Mouse (Mus musculus) heart, adult 2 months (tissue): ENCODE measurements around the gene Csf2rb2. TPM values are rescaled to one million over a fixed set of nuclear protein-coding genes. Genes with fewer than 3 reads are reported as not detected.
"Not testable (repeated sequence)": the region's sequence is repeated elsewhere in the genome, so short reads cannot be mapped to it uniquely, and the experiment has no call there.

Experiments
- DNase-seq, 2 experiments: peaks; one replicate each; pipeline ENCODE4 v3.0.0; 2021
- H3K27ac ChIP-seq: fragments of 200-600 bp; 2 replicates; pipeline ENCODE4 v1.8.1; 2022
- H3K27me3 ChIP-seq: fragments of 200-500 bp; 2 replicates; pipeline ENCODE4 v1.6.1; 2012; ENCODE audit warnings: mild to moderate bottlenecking, low read length, inconsistent platforms, mixed read lengths; ENCODE audit not compliant: control insufficient read depth, insufficient read depth
- H3K36me3 ChIP-seq: fragments of 200-500 bp; 2 replicates; pipeline ENCODE4 v1.6.1; 2012; ENCODE audit warnings: low read length, inconsistent platforms; ENCODE audit not compliant: control insufficient read depth, insufficient read depth
- H3K4me1 ChIP-seq: fragments of 200-500 bp; 2 replicates; pipeline ENCODE4 v1.6.1; 2011; ENCODE audit warnings: low read length; ENCODE audit not compliant: control insufficient read depth, insufficient read depth
- H3K4me3 ChIP-seq: fragments of 200-600 bp; 2 replicates; pipeline ENCODE4 v1.8.1; 2022
- H3K79me2 ChIP-seq: fragments of 200-500 bp; replicated peaks from 2 replicates; pipeline ENCODE4 v1.6.1; 2012; ENCODE audit warnings: mild to moderate bottlenecking, inconsistent platforms, low read length, moderate library complexity, mixed read lengths; ENCODE audit not compliant: control insufficient read depth, insufficient read depth
- H3K9ac ChIP-seq: fragments of 200-500 bp; 2 replicates; pipeline ENCODE4 v1.6.1; 2012; ENCODE audit warnings: low read depth, mild to moderate bottlenecking, control low read depth, inconsistent platforms, low read length, mixed read lengths
- CTCF ChIP-seq: fragments of 200-600 bp; IDR thresholded peaks from 2 replicates; pipeline ENCODE4 v1.8.1; 2022; ENCODE audit warnings: antibody characterized with exemption, mild to moderate bottlenecking, moderate library complexity
- EP300 ChIP-seq: fragments of 200-500 bp; IDR thresholded peaks from 2 replicates; pipeline ENCODE4 v1.6.1; 2011; ENCODE audit warnings: low read depth, low read length, control low read depth; ENCODE audit not compliant: insufficient read depth
- POLR2A ChIP-seq: fragments of 200-500 bp; IDR thresholded peaks from 2 replicates; pipeline ENCODE4 v1.6.1; 2011; ENCODE audit warnings: mild to moderate bottlenecking, low read depth, low read length, control low read depth; ENCODE audit not compliant: insufficient read depth
- WGBS: fragments of 180-500 bp; shearing (Covaris S2); methylation state at CpG from one replicate; pipeline ENCODE4 v1.1.7; 2018; 5-methylcytosine and 5-hydroxymethylcytosine counted together
- intact Hi-C: fragments of 180-260 bp; cut with DNase I; formaldehyde crosslinking; loops from one replicate; pipeline ENCODE4 v1.15.1; 2025
- polyA plus RNA-seq: library from polyadenylated mRNA; depleted of rRNA; stranded (reverse); fragments of >200 nt; gene quantifications from 2 replicates; pipeline ENCODE4 v1.2.3, GENCODE M21; 2012
- total RNA-seq, 2 experiments: library from RNA; stranded (reverse); gene quantifications; 2 replicates each; pipeline ENCODE4 v1.2.3; 2021

Csf2rb2 gene
- total and polyA plus RNA-seq, 3 experiments: 0.75 to 1.6 (median 0.84) TPM

GRCm38 (mm10) chr15:78328520-78329097, 23.1 kb upstream of the Csf2rb2 start:
- intact Hi-C loops: no loop called here
- no peaks in the 10 kb centered on the region for H3K79me2 ChIP-seq
- no peaks in the 10 kb centered on the region for H3K4me1 ChIP-seq
- 87% methylated on average over 3 of the region's 3 CpGs for WGBS
- no peaks in the 10 kb centered on the region for H3K27me3 ChIP-seq
- H3K27ac ChIP-seq: no peak overlapping the region
- no peak overlapping the region for H3K9ac ChIP-seq
- H3K36me3 ChIP-seq: no peaks in the 10 kb centered on the region
- TF ChIP-seq EP300 (no peak), CTCF (no peak), POLR2A (no peak)
- DNase-seq: no peak
- H3K4me3 ChIP-seq: no peak overlapping the region

- DNase-seq, H3K79me2 ChIP-seq, H3K9ac ChIP-seq, H3K36me3 ChIP-seq, intact Hi-C loops, H3K4me1 ChIP-seq, H3K27ac ChIP-seq, H3K4me3 ChIP-seq, H3K27me3 ChIP-seq: not testable (repeated sequence)
- WGBS: 91% methylated on average over 6 of the region's 6 CpGs
Observed at GRCm38 (mm10) chr15:78327753-78328341, 22.3 kb upstream of the Csf2rb2 start.

DNA sequence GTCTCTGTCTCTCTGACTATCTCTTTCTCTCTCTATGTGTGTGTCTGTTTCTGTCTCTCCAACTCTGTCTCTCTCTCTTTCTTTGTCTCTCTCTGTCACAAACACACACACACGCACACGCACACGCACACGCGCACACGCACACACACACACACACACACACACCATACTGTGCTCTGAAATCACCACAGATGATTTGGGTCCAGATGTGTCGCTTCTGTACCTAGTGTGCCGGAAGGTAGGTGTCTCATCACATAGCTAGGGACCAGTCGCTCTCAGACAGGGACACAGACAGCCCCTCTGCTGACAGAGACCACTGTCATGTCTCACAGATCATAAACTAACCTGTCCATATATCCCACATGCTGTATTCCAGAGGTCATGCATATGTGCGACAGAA, 21.2 kb upstream of the Csf2rb2 start:
- TF ChIP-seq CTCF (no peak), EP300 (no peak), POLR2A (no peak)
- Histone ChIP-seq H3K4me1 (no peaks in the 10 kb centered on the region), H3K27me3 (no peaks in the 10 kb centered on the region), H3K79me2 (no peaks in the 10 kb centered on the region), H3K4me3 (no peak overlapping the region), H3K27ac (no peak overlapping the region), H3K9ac (no peak overlapping the region), H3K36me3 (no peaks in the 10 kb centered on the region)
- intact Hi-C loops: no loop called here
- WGBS: 85% methylated on average over 10 of the region's 10 CpGs
- DNase-seq: no peak

- Histone ChIP-seq H3K27me3 (no peaks in the 10 kb centered on the region), H3K4me3 (no peak within 1 kb of the TSS), H3K79me2 (no peaks in the 10 kb centered on the region), H3K36me3 (no peaks in the 10 kb centered on the region), H3K27ac (peak within 1 kb of the TSS; percentile 15; the same call in 1 of the 2 replicates), H3K4me1 (peaks cover 2% of the 10 kb centered on the region; the same call in 1 of the 2 replicates), H3K9ac (no peak within 1 kb of the TSS)
- intact Hi-C loops: no loop called here
- TF ChIP-seq CTCF (no peak), POLR2A (0 out of 2 replicates have a peak, but pooled peaks have one; percentile 27)
- WGBS: 54% methylated on average over 11 of the region's 11 CpGs
- peak in 1 of 2 experiments; percentile 56 for DNase-seq
Observed at GRCm38 (mm10) chr15:78325671-78326339, 20.3 kb upstream of the Csf2rb2 start, which contains the start of gene Csf2rb. Gene Csf2rb (plus strand): TSS chr15:78325752.

DNA sequence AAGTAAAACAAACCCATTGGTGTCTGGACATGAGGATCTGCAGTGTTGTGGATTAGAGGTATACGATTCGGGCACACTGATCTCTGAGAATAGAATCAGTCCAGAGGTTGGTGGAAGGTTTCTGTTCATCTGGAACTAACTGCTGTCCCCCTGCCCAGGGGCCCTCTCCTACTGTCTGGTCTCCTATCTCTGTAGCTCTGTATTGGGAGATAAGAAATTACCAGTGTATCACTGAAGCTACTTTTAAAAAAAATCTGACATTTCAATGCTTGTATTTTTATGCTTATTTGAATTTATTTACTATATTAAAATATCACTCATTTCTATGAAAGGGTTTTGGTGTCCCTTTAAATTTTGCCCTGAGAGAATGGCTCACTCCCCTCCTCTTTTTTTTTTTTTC, 18.8 kb upstream of the Csf2rb2 start:
- Histone ChIP-seq H3K27ac (no peak overlapping the region), H3K9ac (no peak overlapping the region), H3K36me3 (no peaks in the 10 kb centered on the region; the same call in 1 of the 2 replicates), H3K4me1 (peaks cover 9% of the 10 kb centered on the region), H3K79me2 (no peaks in the 10 kb centered on the region), H3K4me3 (no peak overlapping the region), H3K27me3 (no peaks in the 10 kb centered on the region)
- DNase-seq: no peak
- WGBS: 87% methylated on average over 2 of the region's 2 CpGs
- TF ChIP-seq EP300 (no peak), CTCF (no peak), POLR2A (no peak)
- intact Hi-C loops: loop anchor here (5.0 kb wide), 1 partner anchor 43 kb away; no protein-coding TSS in a partner anchor

DNA sequence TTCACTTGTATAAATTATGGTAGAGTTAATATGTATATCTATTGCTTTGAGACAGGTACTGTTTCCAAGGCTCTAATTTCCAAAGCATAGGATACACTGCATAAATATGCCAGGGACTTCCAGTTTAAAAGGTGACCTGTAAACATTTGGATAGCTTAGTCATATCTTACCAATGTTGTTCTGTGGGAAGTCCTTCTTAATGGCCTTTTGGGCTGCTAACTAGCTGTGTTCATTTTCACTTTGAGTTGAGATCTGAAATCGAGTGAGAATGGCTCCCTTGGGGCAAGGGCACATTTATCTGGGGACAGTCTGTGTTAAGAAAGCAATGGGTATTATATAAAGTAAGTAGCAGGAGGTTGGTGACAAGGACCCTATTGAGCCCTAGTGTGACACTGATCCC, 17.8 kb upstream of the Csf2rb2 start:
- TF ChIP-seq POLR2A: no peak
- no peak for TF ChIP-seq CTCF
- no peak for TF ChIP-seq EP300
- WGBS: 50% methylated on average over 1 of the region's 1 CpGs
- DNase-seq: no peak
- H3K79me2 ChIP-seq: no peaks in the 10 kb centered on the region
- H3K27ac ChIP-seq: no peak overlapping the region
- H3K4me1 ChIP-seq: peaks cover 9% of the 10 kb centered on the region
- intact Hi-C loops: loop anchor here (5.0 kb wide), 1 partner anchor 44 kb away; no protein-coding TSS in a partner anchor
- H3K9ac ChIP-seq: no peak overlapping the region
- no peaks in the 10 kb centered on the region for H3K27me3 ChIP-seq
- no peak overlapping the region for H3K4me3 ChIP-seq
- no peaks in the 10 kb centered on the region; the same call in 1 of the 2 replicates for H3K36me3 ChIP-seq
